Mouse (Mus musculus): ENCODE measurements around the gene Ndufa9.

Gene Ndufa9

GRCm38 (mm10) chr6:126848712-126849704 is at the start of gene Ndufa9:
Ndufa9 (minus strand) TSS chr6:126849136.
- DNase-seq (ENCODE audit: low spot score in 2 of 2), result peak; percentile 89 to 94

GRCm38 (mm10) chr6:126877118-126877517 is 28.2 kb upstream of the Ndufa9 start:
- no peak for DNase-seq (ENCODE audit: low spot score in 2 of 2)

- no peak for DNase-seq (ENCODE audit: low spot score in 2 of 2)
These were observed 3.9 kb upstream of the Ndufa9 start, which contains the start of gene Akap3 for GRCm38 (mm10) chr6:126852881-126853280. Akap3 (plus strand) TSS chr6:126853098.

- DNase-seq (ENCODE audit: low spot score in 2 of 2), result no peak
These were observed 12.3 kb downstream of the Ndufa9 start for GRCm38 (mm10) chr6:126836628-126837027.

GRCm38 (mm10) chr6:126823087-126823486 is 25.8 kb downstream of the Ndufa9 start:
- no peak for DNase-seq (ENCODE audit: low spot score in 2 of 2)

GRCm38 (mm10) chr6:126816338-126816737 is 32.6 kb downstream of the Ndufa9 start:
- DNase-seq (ENCODE audit: low spot score in 2 of 2), result no peak

- DNase-seq (ENCODE audit: low spot score in 2 of 2), result no peak
These were observed 33.7 kb downstream of the Ndufa9 start for GRCm38 (mm10) chr6:126815206-126815750.

GRCm38 (mm10) chr6:126811481-126811880 is 37.5 kb downstream of the Ndufa9 start:
- DNase-seq (ENCODE audit: low spot score in 2 of 2), result no peak

GRCm38 (mm10) chr6:126808561-126808960 is 40.4 kb downstream of the Ndufa9 start:
- no peak for DNase-seq (ENCODE audit: low spot score in 2 of 2)

GRCm38 (mm10) chr6:126808134-126808533 is 40.8 kb downstream of the Ndufa9 start:
- DNase-seq (ENCODE audit: low spot score in 2 of 2), result no peak

- DNase-seq (ENCODE audit: low spot score in 2 of 2), result no peak
These were observed 42.2 kb downstream of the Ndufa9 start for GRCm38 (mm10) chr6:126806783-126807182.

GRCm38 (mm10) chr6:126802946-126803345 is 46.0 kb downstream of the Ndufa9 start:
- DNase-seq (ENCODE audit: low spot score in 2 of 2), result no peak

GRCm38 (mm10) chr6:126794751-126795150 is 54.2 kb downstream of the Ndufa9 start:
- no peak for DNase-seq (ENCODE audit: low spot score in 2 of 2)

GRCm38 (mm10) chr6:126793689-126794088 is 55.2 kb downstream of the Ndufa9 start:
- no peak for DNase-seq (ENCODE audit: low spot score in 2 of 2)

GRCm38 (mm10) chr6:126791964-126792363 is 57.0 kb downstream of the Ndufa9 start:
- DNase-seq (ENCODE audit: low spot score in 2 of 2), result no peak

- no peak for DNase-seq (ENCODE audit: low spot score in 2 of 2)
These were observed 57.4 kb downstream of the Ndufa9 start for GRCm38 (mm10) chr6:126791488-126791887.

- no peak for DNase-seq (ENCODE audit: low spot score in 2 of 2)
These were observed 60.1 kb downstream of the Ndufa9 start for GRCm38 (mm10) chr6:126788863-126789262.

GRCm38 (mm10) chr6:126784206-126784605 is 64.7 kb downstream of the Ndufa9 start:
- DNase-seq (ENCODE audit: low spot score in 2 of 2), result no peak

- DNase-seq (ENCODE audit: low spot score in 2 of 2), result no peak
These were observed 65.3 kb downstream of the Ndufa9 start for GRCm38 (mm10) chr6:126783651-126784066.

GRCm38 (mm10) chr6:126783056-126783455 is 65.9 kb downstream of the Ndufa9 start:
- DNase-seq (ENCODE audit: low spot score in 2 of 2), result no peak

GRCm38 (mm10) chr6:126777889-126778288 is 71.0 kb downstream of the Ndufa9 start:
- DNase-seq (ENCODE audit: low spot score in 2 of 2), result no peak

GRCm38 (mm10) chr6:126773873-126774272 is 75.1 kb downstream of the Ndufa9 start:
- DNase-seq (ENCODE audit: low spot score in 2 of 2), result no peak

GRCm38 (mm10) chr6:126772326-126772725 is 76.6 kb downstream of the Ndufa9 start:
- no peak for DNase-seq (ENCODE audit: low spot score in 2 of 2)

Data from urinary bladder, postnatal 4 days (tissue).